Mouse (Mus musculus) forebrain, embryonic 16.5 days (tissue): Measurements from ENCODE around the gene Akap7. TPM values are rescaled to one million over a fixed set of nuclear protein-coding genes. Genes with fewer than 3 reads are reported as not detected.

Experiments used
- ATAC-seq: fragments of 200-750 bp; cut with Nextera tagmentation; 2 replicates; pipeline ENCODE4 v1.8.0; 2017; ENCODE audit warnings: mild to moderate bottlenecking, moderate library complexity
- H3K27ac ChIP-seq: fragments of 300-500 bp; sonication (generic); 2 replicates; pipeline ENCODE4 v1.5.1; 2014; ENCODE audit warnings: low read length, control low read depth
- H3K27me3 ChIP-seq: fragments of 300-500 bp; sonication (generic); replicated peaks from 2 replicates; pipeline ENCODE4 v1.6.1; 2014; ENCODE audit warnings: low read length; ENCODE audit not compliant: control insufficient read depth, insufficient read depth
- H3K36me3 ChIP-seq: fragments of 300-500 bp; sonication (generic); 2 replicates; pipeline ENCODE4 v1.6.1; 2014; ENCODE audit not compliant: control insufficient read depth, insufficient read depth
- H3K4me1 ChIP-seq: fragments of 300-500 bp; sonication (generic); replicated peaks from 2 replicates; pipeline ENCODE4 v1.6.1; 2014; ENCODE audit warnings: low read length; ENCODE audit not compliant: control insufficient read depth, insufficient read depth
- H3K4me2 ChIP-seq: fragments of 300-500 bp; sonication (generic); 2 replicates; pipeline ENCODE4 v1.6.1; 2014; ENCODE audit warnings: mild to moderate bottlenecking, low read length, control low read depth
- H3K4me3 ChIP-seq: fragments of 300-500 bp; sonication (generic); replicated peaks from 2 replicates; pipeline ENCODE4 v1.5.1; 2014; ENCODE audit warnings: mild to moderate bottlenecking, low read length, control low read depth
- H3K9ac ChIP-seq: fragments of 300-500 bp; sonication (generic); replicated peaks from 2 replicates; pipeline ENCODE4 v1.6.1; 2014; ENCODE audit warnings: low read depth, low read length, control low read depth
- H3K9me3 ChIP-seq: fragments of 300-500 bp; sonication (generic); 2 replicates; pipeline ENCODE4 v1.6.1; 2016; ENCODE audit warnings: low read length; ENCODE audit not compliant: control insufficient read depth
- WGBS: fragments of 180-500 bp; shearing (Covaris S2); extraction: QIAGEN DNeasy Blood & Tissue Kit; methylation state at CpG from one replicate; pipeline ENCODE4 v1.1.7; 2014; 5-methylcytosine and 5-hydroxymethylcytosine counted together
- polyA plus RNA-seq: library from polyadenylated mRNA; unstranded; fragments of >200 nt; fragmentation: Nextera tagmentation; extraction: Ambion mirVana; gene quantifications from 2 replicates; pipeline ENCODE4 v1.2.1, GENCODE M21; 2015

Gene Akap7
- polyA plus RNA-seq, 1 experiment from 2014 or later, result 33.3 TPM

GRCm38 (mm10) chr10:25293796-25294195, 13.9 kb downstream of the Akap7 start:
- no peak overlapping the region for H3K4me2 ChIP-seq
- ATAC-seq, result no peak

GRCm38 (mm10) chr10:25291053-25291452, 16.6 kb downstream of the Akap7 start:
- Histone ChIP-seq H3K27ac (no peak overlapping the region), H3K4me1 (no peaks in the 10 kb centered on the region), H3K4me2 (no peak overlapping the region), H3K27me3 (no peaks in the 10 kb centered on the region), H3K4me3 (no peak overlapping the region), H3K36me3 (no peaks in the 10 kb centered on the region), H3K9ac (no peak overlapping the region), H3K9me3 (no peaks in the 10 kb centered on the region)
- WGBS, result 87% methylated on average over 4 of the region's 4 CpGs
- ATAC-seq, result no peak

More at GRCm38 (mm10) chr10:25293796-25294195, 13.9 kb downstream of the Akap7 start:
- Histone ChIP-seq H3K4me1 (peaks cover 6% of the 10 kb centered on the region), H3K27ac (no peak overlapping the region), H3K27me3 (no peaks in the 10 kb centered on the region), H3K4me3 (no peak overlapping the region), H3K9ac (no peak overlapping the region), H3K36me3 (no peaks in the 10 kb centered on the region), H3K9me3 (no peaks in the 10 kb centered on the region)
- WGBS, result 96% methylated on average over 3 of the region's 3 CpGs

- H3K4me3 ChIP-seq, result no peak overlapping the region
- H3K36me3 ChIP-seq, result no peaks in the 10 kb centered on the region
- H3K27me3 ChIP-seq, result no peaks in the 10 kb centered on the region
- peak; percentile 28; the same call in 1 of the 2 replicates for ATAC-seq
- H3K4me1 ChIP-seq, result no peaks in the 10 kb centered on the region
- H3K4me2 ChIP-seq, result no peak overlapping the region
- no peak overlapping the region for H3K27ac ChIP-seq
- no peaks in the 10 kb centered on the region for H3K9me3 ChIP-seq
- no peak overlapping the region for H3K9ac ChIP-seq
- WGBS, result 80% methylated on average over 11 of the region's 11 CpGs
Measured at GRCm38 (mm10) chr10:25285100-25285811, 22.4 kb downstream of the Akap7 start.

- Histone ChIP-seq H3K27ac (no peak overlapping the region), H3K4me3 (no peak overlapping the region), H3K4me2 (no peak overlapping the region), H3K36me3 (no peaks in the 10 kb centered on the region), H3K4me1 (peaks cover 3% of the 10 kb centered on the region; the same call in 1 of the 2 replicates), H3K9ac (no peak overlapping the region), H3K9me3 (no peaks in the 10 kb centered on the region), H3K27me3 (no peaks in the 10 kb centered on the region)
- WGBS, result 93% methylated on average over 8 of the region's 8 CpGs
- no peak for ATAC-seq
Measured at GRCm38 (mm10) chr10:25284427-25285099, 23.1 kb downstream of the Akap7 start.

DNA sequence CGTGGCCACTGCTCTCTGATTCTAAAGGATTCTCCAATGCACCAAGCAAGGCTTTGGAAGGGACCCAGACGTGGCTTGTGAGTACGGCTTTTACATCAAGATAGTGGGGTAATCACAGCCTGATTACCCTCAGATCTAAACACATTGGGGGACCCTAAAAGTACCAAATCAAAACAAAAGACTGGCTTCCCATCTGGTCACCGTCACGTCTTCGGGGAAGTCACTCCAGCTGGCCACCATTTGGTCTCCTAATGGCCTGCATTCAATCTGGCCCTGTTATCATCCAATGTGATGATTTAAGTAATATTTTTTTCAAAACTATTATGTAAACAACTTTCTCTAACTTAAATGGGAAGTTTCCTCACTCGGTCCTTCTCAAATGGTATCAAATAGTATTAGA, 24.3 kb downstream of the Akap7 start:
- no peak for ATAC-seq
- 82% methylated on average over 7 of the region's 7 CpGs for WGBS
- H3K4me3 ChIP-seq, result no peak overlapping the region
- H3K4me1 ChIP-seq, result peaks cover 4% of the 10 kb centered on the region; the same call in 1 of the 2 replicates
- H3K4me2 ChIP-seq, result no peak overlapping the region
- H3K27ac ChIP-seq, result no peak overlapping the region
- no peaks in the 10 kb centered on the region for H3K27me3 ChIP-seq
- H3K9ac ChIP-seq, result no peak overlapping the region
- no peaks in the 10 kb centered on the region for H3K36me3 ChIP-seq
- no peaks in the 10 kb centered on the region for H3K9me3 ChIP-seq

DNA sequence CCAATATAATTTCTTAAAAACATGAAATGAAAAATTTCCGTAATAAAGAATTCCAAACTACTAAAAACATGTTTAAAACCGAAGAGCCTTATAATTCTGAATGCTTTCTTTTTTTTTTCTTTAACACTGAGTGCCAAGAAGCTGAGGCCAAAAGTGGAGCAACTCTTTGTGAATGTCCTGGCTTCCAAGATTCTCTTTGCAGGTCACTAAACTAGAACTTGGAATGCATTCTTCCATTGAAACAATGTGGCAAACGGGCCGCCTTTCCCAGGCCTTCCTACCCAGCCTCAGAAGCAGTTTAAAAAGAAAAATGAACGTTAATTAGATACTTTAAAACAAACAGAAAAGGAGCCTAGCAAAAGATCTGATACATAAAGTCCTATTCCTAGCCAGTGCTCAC, 27.5 kb downstream of the Akap7 start:
- Histone ChIP-seq H3K4me3 (no peak overlapping the region), H3K27ac (no peak overlapping the region), H3K36me3 (no peaks in the 10 kb centered on the region), H3K4me2 (no peak overlapping the region), H3K27me3 (no peaks in the 10 kb centered on the region), H3K4me1 (peaks cover 4% of the 10 kb centered on the region; the same call in 1 of the 2 replicates), H3K9me3 (no peaks in the 10 kb centered on the region), H3K9ac (no peak overlapping the region)
- ATAC-seq, result no peak
- WGBS, result 33% methylated on average over 5 of the region's 5 CpGs

DNA sequence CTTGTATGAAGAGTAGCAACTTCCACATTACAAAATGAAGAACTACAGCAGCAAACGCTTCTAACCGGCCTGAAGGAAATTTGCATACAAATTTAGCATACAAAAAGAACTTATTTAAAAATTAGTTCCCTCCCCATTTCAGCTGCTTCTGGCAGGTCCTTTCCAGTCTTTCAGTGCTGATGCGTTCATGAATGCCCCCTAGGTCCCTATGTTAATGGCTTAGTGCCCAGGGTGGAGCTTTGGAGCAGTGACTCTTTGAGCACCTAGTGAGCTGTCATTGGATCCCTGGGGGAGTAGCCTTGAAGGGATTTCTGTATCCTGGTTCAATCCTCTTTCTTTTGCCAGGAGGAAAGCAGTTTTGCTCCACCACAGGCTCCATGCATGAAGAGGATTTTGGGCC, 28.3 kb downstream of the Akap7 start:
- no peak for ATAC-seq
- Histone ChIP-seq H3K4me3 (no peak overlapping the region), H3K9me3 (no peaks in the 10 kb centered on the region), H3K27me3 (no peaks in the 10 kb centered on the region), H3K4me2 (no peak overlapping the region), H3K9ac (no peak overlapping the region), H3K4me1 (peaks cover 4% of the 10 kb centered on the region; the same call in 1 of the 2 replicates), H3K27ac (no peak overlapping the region), H3K36me3 (no peaks in the 10 kb centered on the region)
- 24% methylated on average over 3 of the region's 3 CpGs for WGBS

DNA sequence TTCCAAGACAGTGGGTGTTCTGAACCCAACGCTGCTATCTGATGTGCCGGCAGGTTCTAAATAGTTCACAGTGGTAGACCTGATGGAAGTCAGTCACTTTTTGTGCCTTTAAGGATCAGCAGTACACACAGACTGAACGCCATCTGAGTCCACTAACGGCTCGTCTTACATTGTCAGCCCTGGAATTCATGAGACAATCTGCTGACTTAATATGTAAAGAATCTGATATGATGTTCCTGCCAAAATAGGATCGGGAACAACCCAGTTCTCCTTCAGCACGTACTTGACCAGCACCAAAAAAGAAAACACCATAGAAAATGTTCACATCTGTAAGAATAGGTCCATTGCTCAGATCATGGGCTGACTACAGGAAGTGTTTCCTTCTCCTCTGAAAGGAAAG, 32.2 kb downstream of the Akap7 start:
- no peak overlapping the region for H3K9ac ChIP-seq
- H3K4me2 ChIP-seq, result no peak overlapping the region
- H3K27ac ChIP-seq, result no peak overlapping the region
- no peaks in the 10 kb centered on the region for H3K9me3 ChIP-seq
- H3K4me3 ChIP-seq, result no peak overlapping the region
- peaks cover 4% of the 10 kb centered on the region; the same call in 1 of the 2 replicates for H3K4me1 ChIP-seq
- no peaks in the 10 kb centered on the region for H3K27me3 ChIP-seq
- WGBS, result 74% methylated on average over 7 of the region's 7 CpGs
- no peak for ATAC-seq
- no peaks in the 10 kb centered on the region for H3K36me3 ChIP-seq

GRCm38 (mm10) chr10:25274621-25275330, 32.9 kb downstream of the Akap7 start:
- Histone ChIP-seq H3K9ac (no peak overlapping the region), H3K27ac (no peak overlapping the region), H3K9me3 (no peaks in the 10 kb centered on the region), H3K4me3 (no peak overlapping the region), H3K36me3 (no peaks in the 10 kb centered on the region), H3K27me3 (no peaks in the 10 kb centered on the region), H3K4me1 (peaks cover 4% of the 10 kb centered on the region; the same call in 1 of the 2 replicates), H3K4me2 (no peak overlapping the region)
- ATAC-seq, result no peak
- 90% methylated on average over 26 of the region's 26 CpGs for WGBS
